Mouse (Mus musculus) kidney, embryonic 15.5 days (tissue): Measurements from ENCODE around the gene Rpl28. TPM values are rescaled to one million over a fixed set of nuclear protein-coding genes. Genes with fewer than 3 reads are reported as not detected.
"Not testable (repeated sequence)": the region's sequence is repeated elsewhere in the genome, so short reads cannot be mapped to it uniquely, and the experiment has no call there.

Experiments
- ATAC-seq: fragments of 200-750 bp; cut with Nextera tagmentation; replicated peaks from 2 replicates; pipeline ENCODE4 v1.8.0; 2017; ENCODE audit warnings: moderate TSS enrichment; ENCODE audit not compliant: low FRiP score
- H3K27ac ChIP-seq: fragments of 300-500 bp; sonication (generic); 2 replicates; pipeline ENCODE4 v1.5.1; 2015; ENCODE audit warnings: mild to moderate bottlenecking, inconsistent platforms
- H3K27me3 ChIP-seq: fragments of 300-500 bp; sonication (generic); 2 replicates; pipeline ENCODE4 v1.6.1; 2015; ENCODE audit warnings: inconsistent platforms
- H3K36me3 ChIP-seq: fragments of 300-500 bp; sonication (generic); 2 replicates; pipeline ENCODE4 v1.6.1; 2015; ENCODE audit warnings: inconsistent platforms
- H3K4me1 ChIP-seq: fragments of 300-500 bp; sonication (generic); 2 replicates; pipeline ENCODE4 v1.6.1; 2015; ENCODE audit warnings: inconsistent platforms
- H3K4me2 ChIP-seq: fragments of 300-500 bp; sonication (generic); 2 replicates; pipeline ENCODE4 v1.6.1; 2015; ENCODE audit warnings: moderate library complexity, mild to moderate bottlenecking, inconsistent platforms
- H3K4me3 ChIP-seq: fragments of 300-500 bp; sonication (generic); replicated peaks from 2 replicates; pipeline ENCODE4 v1.5.1; 2015; ENCODE audit warnings: mild to moderate bottlenecking, inconsistent platforms
- H3K9ac ChIP-seq: fragments of 300-500 bp; sonication (generic); 2 replicates; pipeline ENCODE4 v1.6.1; 2015; ENCODE audit warnings: mild to moderate bottlenecking, inconsistent platforms
- H3K9me3 ChIP-seq: fragments of 300-500 bp; sonication (generic); replicated peaks from 2 replicates; pipeline ENCODE4 v1.6.1; 2016; ENCODE audit warnings: inconsistent platforms
- WGBS: fragments of 180-500 bp; shearing (Covaris S2); methylation state at CpG from one replicate; pipeline ENCODE4 v1.1.7; 2015; ENCODE audit warnings: mixed read lengths; 5-methylcytosine and 5-hydroxymethylcytosine counted together
- polyA plus RNA-seq: library from polyadenylated mRNA; unstranded; fragments of >200 nt; fragmentation: Nextera tagmentation; extraction: Ambion mirVana; gene quantifications from 2 replicates; pipeline ENCODE4 v1.2.1, GENCODE M21; 2015

Gene Rpl28
- polyA plus RNA-seq, 1 experiment from 2014 or later = 408 TPM

GRCm38 (mm10) chr7:4789436-4789935 is 3.2 kb upstream of the Rpl28 start, which contains the start of gene Tmem238:
Gene Tmem238, minus strand, starts transcription at chr7:4789656.
- Histone ChIP-seq H3K9me3 (no peaks in the 10 kb centered on the region), H3K9ac (peak within 1 kb of the TSS; percentile 69), H3K4me3 (peak within 1 kb of the TSS; percentile 59), H3K27ac (peak within 1 kb of the TSS; percentile 87), H3K4me1 (peaks cover 22% of the 10 kb centered on the region), H3K27me3 (0 out of 2 replicates have a peak, but pooled peaks cover 4% of the 10 kb centered on the region), H3K4me2 (peak within 1 kb of the TSS; percentile 94), H3K36me3 (peaks cover 11% of the 10 kb centered on the region)
- 6% methylated on average over 40 of the region's 40 CpGs for WGBS
- ATAC-seq = peak; percentile 29

- Histone ChIP-seq H3K4me3 (peak overlapping the region; percentile 62), H3K9ac (peak overlapping the region; percentile 79), H3K4me1 (peaks cover 27% of the 10 kb centered on the region), H3K36me3 (peaks cover 47% of the 10 kb centered on the region), H3K27ac (peak overlapping the region; percentile 96), H3K4me2 (peak overlapping the region; percentile 78)
- H3K27me3 ChIP-seq, H3K9me3 ChIP-seq, ATAC-seq: not testable (repeated sequence)
- under 1% methylated on average over 31 of the region's 31 CpGs for WGBS
Measured at GRCm38 (mm10) chr7:4793248-4793647, 574 bp downstream of the Rpl28 start.

DNA sequence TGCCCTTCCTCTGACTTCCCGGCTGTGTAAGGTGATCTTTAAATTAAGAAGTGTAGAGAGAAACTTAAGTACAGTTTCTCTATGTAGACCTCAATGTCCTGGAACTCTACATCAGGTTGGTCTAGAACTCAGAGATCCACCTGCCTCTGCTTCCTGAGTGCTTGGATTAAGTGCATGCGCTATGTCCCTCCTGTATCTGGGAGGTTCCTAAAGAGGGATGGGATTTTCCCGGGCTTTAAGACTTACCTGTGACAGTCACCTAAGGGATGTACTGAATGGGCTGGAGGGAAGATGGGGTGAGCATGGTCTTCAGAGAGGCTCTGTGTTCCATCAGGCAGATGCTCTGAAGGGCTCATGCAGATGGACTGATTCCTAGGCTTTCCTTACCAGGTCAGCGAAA is 1.0 kb downstream of the Rpl28 start:
- Histone ChIP-seq H3K27me3 (0 out of 2 replicates have a peak, but pooled peaks cover 4% of the 10 kb centered on the region), H3K9me3 (no peaks in the 10 kb centered on the region), H3K36me3 (peaks cover 49% of the 10 kb centered on the region), H3K4me3 (peak overlapping the region; percentile 62), H3K4me1 (peaks cover 23% of the 10 kb centered on the region), H3K4me2 (peak overlapping the region; percentile 78), H3K27ac (peak overlapping the region; percentile 96), H3K9ac (peak overlapping the region; percentile 79)
- no peak for ATAC-seq
- 31% methylated on average over 4 of the region's 4 CpGs for WGBS

GRCm38 (mm10) chr7:4794631-4795168 is 2.0 kb downstream of the Rpl28 start:
- ATAC-seq = no peak
- no peak overlapping the region for H3K27ac ChIP-seq
- peaks cover 49% of the 10 kb centered on the region for H3K36me3 ChIP-seq
- H3K9me3 ChIP-seq = no peaks in the 10 kb centered on the region
- peak overlapping the region; percentile 78; the same call in 1 of the 2 replicates for H3K4me2 ChIP-seq
- peak overlapping the region; percentile 62 for H3K4me3 ChIP-seq
- WGBS = 71% methylated on average over 3 of the region's 3 CpGs
- no peak overlapping the region for H3K9ac ChIP-seq
- 0 out of 2 replicates have a peak, but pooled peaks cover 4% of the 10 kb centered on the region for H3K27me3 ChIP-seq
- peaks cover 16% of the 10 kb centered on the region for H3K4me1 ChIP-seq

DNA sequence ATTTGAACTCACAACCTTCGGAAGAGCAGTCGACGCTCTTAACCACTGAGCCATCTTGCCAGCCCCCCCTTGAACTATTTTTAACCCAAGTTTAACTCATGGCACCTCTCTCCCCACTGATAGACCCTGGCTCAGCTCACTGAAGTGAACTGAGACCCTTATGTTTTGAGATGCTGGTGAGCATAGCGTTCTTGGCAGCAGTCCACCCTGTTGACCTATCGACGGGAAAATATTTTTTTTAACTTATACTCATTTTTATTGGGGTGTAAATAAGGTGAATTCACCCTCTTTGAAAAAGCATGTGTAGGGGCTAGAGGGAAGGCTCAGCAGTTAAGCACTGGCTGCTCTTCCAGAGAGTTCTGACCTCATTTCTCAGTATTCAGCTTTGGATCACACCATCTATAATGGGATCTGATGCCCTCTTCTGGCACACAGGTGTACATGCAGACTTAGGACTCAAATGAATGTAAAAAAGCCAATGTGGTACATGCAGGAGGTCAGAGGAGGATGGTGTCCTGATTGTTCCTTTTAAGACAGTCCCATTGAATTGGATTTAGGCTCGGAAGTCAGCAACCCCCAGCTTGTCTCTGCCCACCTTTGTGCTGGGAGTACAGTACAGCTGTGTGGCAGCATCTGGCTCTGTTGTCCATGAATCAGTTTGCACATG is 3.2 kb downstream of the Rpl28 start:
- Histone ChIP-seq H3K4me3 (no peak overlapping the region), H3K4me1 (peaks cover 16% of the 10 kb centered on the region), H3K36me3 (peaks cover 49% of the 10 kb centered on the region), H3K4me2 (no peak overlapping the region), H3K9ac (no peak overlapping the region), H3K9me3 (no peaks in the 10 kb centered on the region), H3K27me3 (no peaks in the 10 kb centered on the region), H3K27ac (no peak overlapping the region)
- ATAC-seq = no peak
- WGBS = 66% methylated on average over 7 of the region's 7 CpGs

GRCm38 (mm10) chr7:4802247-4802646 is 9.6 kb downstream of the Rpl28 start:
- ATAC-seq = no peak
- H3K9ac ChIP-seq = no peak overlapping the region
- no peak overlapping the region for H3K4me3 ChIP-seq
- no peak overlapping the region for H3K27ac ChIP-seq
- H3K36me3 ChIP-seq = peaks cover 49% of the 10 kb centered on the region
- H3K27me3 ChIP-seq = no peaks in the 10 kb centered on the region
- no peak overlapping the region for H3K4me2 ChIP-seq
- no peaks in the 10 kb centered on the region for H3K9me3 ChIP-seq
- no peaks in the 10 kb centered on the region for H3K4me1 ChIP-seq

- H3K36me3 ChIP-seq = peaks cover 66% of the 10 kb centered on the region
- no peak for ATAC-seq
- peaks cover 23% of the 10 kb centered on the region for H3K4me1 ChIP-seq
- no peak overlapping the region for H3K4me2 ChIP-seq
- no peak overlapping the region for H3K27ac ChIP-seq
- H3K9ac ChIP-seq = no peak overlapping the region
- H3K4me3 ChIP-seq = no peak overlapping the region
- 93% methylated on average over 7 of the region's 7 CpGs for WGBS
- H3K27me3 ChIP-seq = no peaks in the 10 kb centered on the region
- no peaks in the 10 kb centered on the region for H3K9me3 ChIP-seq
Measured at GRCm38 (mm10) chr7:4806716-4807115, 14.0 kb downstream of the Rpl28 start.

DNA sequence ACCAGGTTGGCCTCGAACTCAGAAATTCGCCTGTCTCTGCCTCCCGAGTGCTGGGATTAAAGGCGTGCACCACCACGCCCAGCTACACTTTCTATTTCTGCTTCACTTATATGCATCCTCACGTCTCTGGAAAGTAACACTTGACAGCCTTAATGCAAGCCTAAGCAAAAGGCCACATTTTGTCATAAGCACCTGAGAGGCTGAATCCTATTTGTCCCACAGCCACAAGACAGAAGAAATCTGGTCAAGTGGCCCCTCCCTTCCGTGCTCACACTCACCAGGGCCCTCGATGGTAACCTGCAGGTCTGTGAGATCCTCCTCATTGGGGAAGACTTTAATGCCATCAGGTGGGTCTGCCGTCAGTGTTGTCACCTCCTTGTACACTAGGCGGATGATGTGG is 18.5 kb downstream of the Rpl28 start:
- H3K27ac ChIP-seq = 0 out of 2 replicates have a peak overlapping the region, but pooled peaks have one; percentile 98
- peaks cover 28% of the 10 kb centered on the region for H3K4me1 ChIP-seq
- WGBS = 39% methylated on average over 10 of the region's 10 CpGs
- H3K4me3 ChIP-seq = peak overlapping the region; percentile 99
- H3K9me3 ChIP-seq, H3K27me3 ChIP-seq, ATAC-seq: not testable (repeated sequence)
- H3K4me2 ChIP-seq = peak overlapping the region; percentile 76
- H3K36me3 ChIP-seq = peaks cover 44% of the 10 kb centered on the region
- peak overlapping the region; percentile 99 for H3K9ac ChIP-seq

GRCm38 (mm10) chr7:4811842-4812302 is 19.2 kb downstream of the Rpl28 start:
- no peaks in the 10 kb centered on the region for H3K27me3 ChIP-seq
- peaks cover 37% of the 10 kb centered on the region for H3K36me3 ChIP-seq
- H3K9me3 ChIP-seq = no peaks in the 10 kb centered on the region
- peak overlapping the region; percentile 99 for H3K4me3 ChIP-seq
- ATAC-seq = no peak
- WGBS = under 1% methylated on average over 27 of the region's 36 CpGs
- peak overlapping the region; percentile 99 for H3K9ac ChIP-seq
- peak overlapping the region; percentile 98 for H3K27ac ChIP-seq
- H3K4me2 ChIP-seq = peak overlapping the region; percentile 76
- H3K4me1 ChIP-seq = peaks cover 28% of the 10 kb centered on the region

DNA sequence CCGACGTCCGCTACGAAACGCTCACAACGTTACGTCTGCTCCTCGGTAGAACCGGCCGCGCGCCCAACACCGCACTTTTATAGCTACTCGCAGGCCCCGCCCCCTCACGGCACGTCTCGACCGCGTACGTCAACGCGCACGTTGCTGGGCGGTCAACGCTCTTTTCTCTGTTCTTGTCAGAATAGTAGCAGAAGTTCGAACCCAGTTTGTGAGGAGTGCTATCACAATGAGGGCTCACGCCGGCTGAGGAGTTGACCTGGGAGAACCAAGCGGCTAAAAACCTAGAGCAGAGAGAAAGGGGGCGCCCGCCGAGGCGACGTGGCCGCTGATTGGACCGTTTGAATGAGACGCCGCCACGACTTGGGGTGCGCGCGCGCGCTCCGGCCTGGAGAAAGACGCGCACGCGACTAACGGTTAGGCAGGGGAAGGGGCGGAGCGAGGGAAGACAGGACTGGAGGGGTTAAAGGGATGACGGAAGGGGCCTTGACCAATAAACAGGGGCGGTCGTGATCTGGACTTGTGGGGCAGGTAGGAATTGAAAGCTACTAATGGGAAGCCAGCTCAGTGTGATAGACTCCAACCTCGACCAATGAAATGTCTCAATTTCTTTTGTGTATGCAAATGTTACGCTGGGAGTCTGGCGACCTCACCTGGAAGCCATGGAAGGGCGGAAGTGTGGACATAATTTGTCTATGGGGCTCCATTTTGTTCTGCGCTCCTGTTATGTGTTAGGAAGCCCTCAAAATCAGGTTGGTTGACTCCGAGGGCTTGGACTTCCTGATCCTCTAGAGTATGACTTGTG is 19.8 kb downstream of the Rpl28 start, which contains the start of gene Ube2s:
Ube2s (minus strand) TSS at position 288 of the 802 bp plus-strand sequence.
- Histone ChIP-seq H3K9me3 (no peaks in the 10 kb centered on the region), H3K9ac (peak within 1 kb of the TSS; percentile 99), H3K36me3 (peaks cover 31% of the 10 kb centered on the region), H3K4me1 (peaks cover 28% of the 10 kb centered on the region), H3K27ac (peak within 1 kb of the TSS; percentile 98), H3K4me2 (peak within 1 kb of the TSS; percentile 76), H3K27me3 (no peaks in the 10 kb centered on the region), H3K4me3 (peak within 1 kb of the TSS; percentile 99)
- peak; percentile 99 for ATAC-seq
- WGBS = under 1% methylated on average over 62 of the region's 62 CpGs

DNA sequence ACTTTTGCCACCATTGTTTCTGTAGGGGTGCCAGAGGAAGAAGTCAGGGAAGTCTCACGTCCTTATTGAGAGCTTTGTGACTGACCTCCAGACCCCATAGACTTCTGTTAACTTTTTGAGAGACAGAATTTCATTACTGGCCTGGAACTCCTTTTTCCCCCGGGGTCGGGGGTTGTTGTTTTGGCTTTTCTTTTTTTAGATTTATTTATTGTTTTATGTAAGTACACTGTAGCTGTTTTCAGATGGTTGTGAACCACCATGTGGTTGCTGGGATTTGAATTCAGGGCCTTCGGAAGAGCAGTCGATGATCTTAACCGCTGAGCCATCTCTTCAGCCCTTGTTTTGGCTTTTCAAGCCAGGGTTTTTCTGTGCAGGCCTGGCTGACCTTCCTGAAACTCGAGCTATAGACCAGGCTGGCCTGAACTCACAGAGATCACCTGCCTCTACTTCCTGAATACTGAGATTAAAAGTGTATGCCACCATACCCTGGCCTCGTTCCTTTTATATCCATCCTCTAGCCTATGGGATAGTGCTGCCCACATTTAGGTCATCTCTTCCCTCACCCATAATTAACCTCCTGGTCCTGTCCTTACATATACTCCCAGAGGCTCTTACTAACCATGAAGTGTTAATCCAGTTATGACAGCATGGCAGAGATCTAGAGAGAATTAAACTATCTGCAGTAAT is 20.6 kb downstream of the Rpl28 start:
- 24% methylated on average over 8 of the region's 8 CpGs for WGBS
- Histone ChIP-seq H3K27ac (peak overlapping the region; percentile 98), H3K4me1 (peaks cover 28% of the 10 kb centered on the region), H3K36me3 (peaks cover 26% of the 10 kb centered on the region), H3K4me3 (peak overlapping the region; percentile 99), H3K9me3 (no peaks in the 10 kb centered on the region), H3K9ac (peak overlapping the region; percentile 38; the same call in 1 of the 2 replicates), H3K4me2 (peak overlapping the region; percentile 76), H3K27me3 (no peaks in the 10 kb centered on the region)
- no peak for ATAC-seq
